Mouse (Mus musculus) liver, adult 2 months (tissue): Measurements from ENCODE around the gene Hgf. TPM values are rescaled to one million over a fixed set of nuclear protein-coding genes. Genes with fewer than 3 reads are reported as not detected.

ENCODE experiments used
- DNase-seq: peaks from one replicate; pipeline ENCODE4 v3.0.0-alpha.2; 2011; ENCODE audit warnings: low read depth, low spot score; ENCODE audit errors: extremely low read depth
- H3K27ac ChIP-seq: fragments of 200-500 bp; replicated peaks from 2 replicates; pipeline ENCODE4 v1.5.1; 2012; ENCODE audit warnings: low read depth, mild to moderate bottlenecking, control low read depth, inconsistent platforms, low read length; ENCODE audit not compliant: insufficient read depth
- H3K27me3 ChIP-seq: fragments of 200-500 bp; 2 replicates; pipeline ENCODE4 v1.6.1; 2012; ENCODE audit warnings: mild to moderate bottlenecking, moderate library complexity, low read length, inconsistent platforms; ENCODE audit not compliant: control insufficient read depth, insufficient read depth
- H3K36me3 ChIP-seq: fragments of 200-500 bp; 2 replicates; pipeline ENCODE4 v1.6.1; 2012; ENCODE audit warnings: low read length, inconsistent platforms; ENCODE audit not compliant: control insufficient read depth, insufficient read depth
- H3K4me1 ChIP-seq: fragments of 200-500 bp; 2 replicates; pipeline ENCODE4 v1.6.1; 2011; ENCODE audit warnings: low read length; ENCODE audit not compliant: control insufficient read depth, insufficient read depth
- H3K4me3 ChIP-seq: fragments of 200-500 bp; 2 replicates; pipeline ENCODE4 v1.5.1; 2011; ENCODE audit warnings: low read depth, mild to moderate bottlenecking, control low read depth, low read length, moderate library complexity; ENCODE audit not compliant: insufficient read depth
- H3K79me2 ChIP-seq: fragments of 200-500 bp; 2 replicates; pipeline ENCODE4 v1.6.1; 2012; ENCODE audit warnings: inconsistent platforms, mild to moderate bottlenecking, low read length, moderate library complexity; ENCODE audit not compliant: control insufficient read depth, insufficient read depth
- H3K9ac ChIP-seq: fragments of 200-500 bp; 2 replicates; pipeline ENCODE4 v1.6.1; 2012; ENCODE audit warnings: low read depth, mild to moderate bottlenecking, control low read depth, inconsistent platforms, low read length
- CTCF ChIP-seq: fragments of 200-500 bp; IDR thresholded peaks from 2 replicates; pipeline ENCODE4 v1.5.1; 2011; ENCODE audit warnings: low read depth, low read length, control low read depth
- POLR2A ChIP-seq: fragments of 200-500 bp; IDR thresholded peaks from 2 replicates; pipeline ENCODE4 v1.6.1; 2011; ENCODE audit warnings: low read length, control low read depth; ENCODE audit not compliant: insufficient read depth; ENCODE audit errors: extremely low read depth
- WGBS: fragments of 180-500 bp; shearing (Covaris S2); methylation state at CpG from one replicate; pipeline ENCODE4 v1.1.7; 2018; 5-methylcytosine and 5-hydroxymethylcytosine counted together
- polyA plus RNA-seq: library from polyadenylated mRNA; depleted of rRNA; stranded (reverse); fragments of >200 nt; gene quantifications from 2 replicates; pipeline ENCODE4 v1.2.3, GENCODE M21; 2012; rRNA removed
- total RNA-seq: library from RNA; depleted of rRNA; stranded (reverse); fragments of >200 nt; gene quantifications from 2 replicates; pipeline ENCODE4 v1.2.3, GENCODE M21; 2014; rRNA removed

The Hgf gene
- total and polyA plus RNA-seq, 2 experiments, result 2.9 to 33.4 TPM

GRCm38 (mm10) chr5:16601463-16601862 is 48.2 kb downstream of the Hgf start:
- Histone ChIP-seq H3K9ac (no peak overlapping the region), H3K79me2 (no peaks in the 10 kb centered on the region), H3K27me3 (no peaks in the 10 kb centered on the region), H3K4me1 (no peaks in the 10 kb centered on the region), H3K36me3 (no peaks in the 10 kb centered on the region), H3K27ac (no peak overlapping the region), H3K4me3 (no peak overlapping the region)
- 87% methylated on average over 1 of the region's 1 CpGs for WGBS
- DNase-seq, result no peak
- no peak for TF ChIP-seq POLR2A

GRCm38 (mm10) chr5:16632996-16633395 is 79.7 kb downstream of the Hgf start:
- WGBS, result 38% methylated on average over 1 of the region's 1 CpGs
- TF ChIP-seq CTCF, result no peak
- no peak for TF ChIP-seq POLR2A
- Histone ChIP-seq H3K79me2 (no peaks in the 10 kb centered on the region), H3K9ac (no peak overlapping the region), H3K27me3 (no peaks in the 10 kb centered on the region), H3K4me1 (no peaks in the 10 kb centered on the region), H3K4me3 (no peak overlapping the region), H3K36me3 (no peaks in the 10 kb centered on the region), H3K27ac (no peak overlapping the region)
- DNase-seq, result no peak

- Histone ChIP-seq H3K36me3 (no peaks in the 10 kb centered on the region), H3K27ac (no peak overlapping the region), H3K4me3 (no peak overlapping the region), H3K9ac (no peak overlapping the region), H3K27me3 (no peaks in the 10 kb centered on the region), H3K79me2 (no peaks in the 10 kb centered on the region), H3K4me1 (no peaks in the 10 kb centered on the region)
- no peak for DNase-seq
- 74% methylated on average over 7 of the region's 7 CpGs for WGBS
- TF ChIP-seq POLR2A, result no peak
- no peak for TF ChIP-seq CTCF
Observed at GRCm38 (mm10) chr5:16646417-16646816, 93.1 kb downstream of the Hgf start.

- Histone ChIP-seq H3K27me3 (no peaks in the 10 kb centered on the region), H3K36me3 (no peaks in the 10 kb centered on the region), H3K4me1 (no peaks in the 10 kb centered on the region), H3K4me3 (no peak overlapping the region), H3K27ac (no peak overlapping the region), H3K79me2 (no peaks in the 10 kb centered on the region), H3K9ac (no peak overlapping the region)
- TF ChIP-seq POLR2A (no peak), CTCF (no peak)
- DNase-seq, result no peak
Observed at GRCm38 (mm10) chr5:16647701-16648100, 94.4 kb downstream of the Hgf start.

GRCm38 (mm10) chr5:16650240-16650639 is 96.9 kb downstream of the Hgf start:
- no peaks in the 10 kb centered on the region for H3K36me3 ChIP-seq
- TF ChIP-seq CTCF (no peak), POLR2A (no peak)
- WGBS, result 88% methylated on average over 1 of the region's 1 CpGs

GRCm38 (mm10) chr5:16654022-16654421 is 100.7 kb downstream of the Hgf start:
- Histone ChIP-seq H3K79me2 (no peaks in the 10 kb centered on the region), H3K27me3 (no peaks in the 10 kb centered on the region), H3K27ac (no peak overlapping the region), H3K4me3 (no peak overlapping the region), H3K9ac (no peak overlapping the region), H3K4me1 (no peaks in the 10 kb centered on the region), H3K36me3 (no peaks in the 10 kb centered on the region)
- 6% methylated on average over 7 of the region's 7 CpGs for WGBS
- no peak for DNase-seq
- no peak for TF ChIP-seq CTCF
- TF ChIP-seq POLR2A, result no peak

More at GRCm38 (mm10) chr5:16650240-16650639, 96.9 kb downstream of the Hgf start:
- Histone ChIP-seq H3K27me3 (no peaks in the 10 kb centered on the region), H3K4me3 (no peak overlapping the region), H3K4me1 (no peaks in the 10 kb centered on the region), H3K79me2 (no peaks in the 10 kb centered on the region), H3K27ac (no peak overlapping the region), H3K9ac (no peak overlapping the region)
- no peak for DNase-seq

Other genes with a start within 250 kb of the Hgf start
- not detected in 2 replicates for gene Gm28710, start 238.3 kb downstream of the Hgf start, total RNA-seq
- not detected in 2 replicates for gene Gm28710, start 238.3 kb downstream of the Hgf start, polyA plus RNA-seq